Mouse (Mus musculus): ENCODE data around the gene Lmbr1. TPM values are rescaled to one million over a fixed set of nuclear protein-coding genes. Genes with fewer than 3 reads are reported as not detected.
"Not testable (repeated sequence)": the region's sequence is repeated elsewhere in the genome, so short reads cannot be mapped to it uniquely, and the experiment has no call there.

The Lmbr1 gene
- total RNA-seq (2015), result 2.2 TPM in 2 replicates
- 4.4 and 5.1 TPM in 2 replicates for total RNA-seq (2017)

DNA sequence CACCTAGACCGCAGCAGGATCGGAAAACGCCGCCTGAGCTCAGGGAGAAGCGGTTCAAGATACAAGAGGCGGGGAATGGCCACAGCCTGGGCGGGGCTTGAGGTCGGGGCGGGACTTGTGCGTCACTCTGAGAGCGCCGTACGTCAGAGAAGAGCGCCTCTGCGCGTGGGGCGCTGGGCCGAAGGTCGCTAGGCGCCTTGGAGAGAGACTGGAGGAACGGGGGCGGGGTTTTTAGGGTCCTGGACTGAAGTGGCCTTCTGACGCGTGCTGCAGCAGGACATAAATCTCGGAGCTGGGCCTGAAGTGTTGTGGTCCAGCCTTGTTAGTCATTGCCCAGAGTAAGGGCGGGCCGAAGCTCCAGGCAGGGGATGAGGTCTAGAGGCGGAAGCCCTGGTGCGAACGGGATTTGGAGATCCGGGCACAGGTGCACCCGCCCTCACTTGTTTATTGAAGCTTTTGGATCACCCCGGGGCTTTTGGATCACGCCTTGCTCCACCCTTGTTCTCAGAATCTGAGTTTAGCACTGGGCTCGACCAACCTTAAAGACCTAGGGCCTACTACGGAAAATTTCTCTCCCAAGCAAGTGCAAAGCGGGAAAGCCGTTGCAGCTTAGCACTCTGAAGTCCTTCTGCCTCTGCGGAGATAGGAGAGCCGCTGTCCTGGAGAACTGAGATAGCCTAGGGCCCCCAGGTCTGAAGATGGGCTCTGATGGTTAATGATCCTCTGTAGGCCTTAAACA, at the start of gene Lmbr1:
TSS of gene Lmbr1 (minus strand) at position 93 of the 739 bp plus-strand sequence.
- peak; percentile 97 for ATAC-seq (replicated peaks; ENCODE audit: poor library complexity)

DNA sequence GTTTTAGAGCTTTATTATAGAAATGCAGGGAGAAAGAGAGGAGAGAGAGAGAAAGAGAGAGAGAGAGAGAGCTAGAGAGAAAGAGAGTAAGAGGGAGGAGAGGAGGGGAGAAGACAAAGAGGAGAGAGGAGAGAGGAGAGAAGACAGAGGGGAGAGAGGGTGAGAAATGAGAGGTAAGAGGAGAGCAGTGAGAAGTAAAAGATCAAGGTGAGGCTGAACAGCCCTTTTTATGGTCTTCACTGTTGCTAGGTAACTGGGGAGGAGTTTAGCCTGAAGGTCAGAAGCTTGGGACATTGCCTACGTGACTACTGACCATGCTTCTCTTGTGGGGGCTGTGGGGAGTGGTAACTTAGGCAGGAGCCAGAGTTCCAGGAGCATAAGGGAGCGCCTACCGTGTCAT, 45.1 kb upstream of the Lmbr1 start:
- not testable (repeated sequence) for ATAC-seq (replicated peaks; ENCODE audit: poor library complexity)

DNA sequence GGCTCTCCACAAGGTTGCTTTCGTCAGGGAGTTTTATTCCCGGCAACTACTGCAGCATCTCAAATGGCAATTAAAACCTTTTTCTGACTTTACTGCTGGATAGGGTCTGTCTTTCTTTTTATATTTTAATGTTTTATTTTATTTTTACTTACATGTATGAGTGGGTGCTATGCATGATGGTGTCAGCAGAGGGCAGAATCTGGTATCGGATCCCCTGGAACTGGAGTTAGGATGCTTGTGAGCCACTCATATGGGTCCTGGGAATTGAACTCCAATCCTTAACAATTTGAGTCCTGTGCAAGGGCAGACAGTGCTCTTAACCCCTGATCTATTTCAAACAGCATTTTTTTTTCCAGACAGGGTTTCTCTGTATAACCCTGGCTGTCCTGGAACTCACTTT, 34.9 kb upstream of the Lmbr1 start:
- ATAC-seq (replicated peaks; ENCODE audit: poor library complexity), result no peak

GRCm38 (mm10) chr5:29410854-29411253, 32.7 kb upstream of the Lmbr1 start:
- no peak for ATAC-seq (replicated peaks; ENCODE audit: poor library complexity)

- ATAC-seq (replicated peaks; ENCODE audit: poor library complexity), result no peak
Observed at GRCm38 (mm10) chr5:29398427-29398826, 20.2 kb upstream of the Lmbr1 start.

DNA sequence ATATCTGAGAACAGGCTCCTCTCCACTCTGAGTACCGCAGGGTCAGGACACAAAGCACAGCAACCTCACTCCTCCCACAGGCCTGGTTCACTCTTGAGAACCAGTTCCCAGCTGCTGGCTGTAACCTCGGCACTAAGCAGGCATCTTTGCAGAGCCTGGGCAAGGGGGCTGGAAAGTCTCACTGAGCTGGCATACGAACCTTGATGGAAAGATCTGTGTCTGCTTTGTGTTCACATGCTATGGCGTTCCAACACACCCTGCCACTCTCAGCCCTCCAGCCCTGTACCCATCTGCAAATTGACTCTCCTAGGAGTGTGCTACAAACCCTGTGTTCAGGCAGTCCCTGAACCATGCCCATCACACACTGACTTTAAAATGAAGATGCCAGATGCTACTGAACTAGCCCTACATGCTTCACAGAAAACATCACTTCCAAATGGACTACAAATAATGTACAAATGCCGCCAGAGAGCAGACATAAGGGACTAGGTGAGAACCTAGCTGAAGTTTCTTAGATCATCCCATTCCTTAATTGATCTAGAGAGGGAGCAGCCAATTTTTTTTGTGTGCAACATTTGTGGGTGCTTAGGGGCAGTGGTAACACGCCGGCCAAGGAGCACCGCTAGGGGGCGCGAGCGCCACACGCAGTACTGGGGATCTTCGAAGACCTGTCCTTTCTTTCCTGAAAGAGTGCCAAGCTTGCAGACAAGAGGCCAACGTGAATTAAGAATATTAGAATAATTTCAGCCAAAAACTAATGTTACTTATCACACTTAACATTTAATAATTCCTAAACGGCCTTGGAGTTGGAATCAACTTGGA, 11.0 kb upstream of the Lmbr1 start:
- ATAC-seq (replicated peaks; ENCODE audit: poor library complexity), result peak; percentile 93

DNA sequence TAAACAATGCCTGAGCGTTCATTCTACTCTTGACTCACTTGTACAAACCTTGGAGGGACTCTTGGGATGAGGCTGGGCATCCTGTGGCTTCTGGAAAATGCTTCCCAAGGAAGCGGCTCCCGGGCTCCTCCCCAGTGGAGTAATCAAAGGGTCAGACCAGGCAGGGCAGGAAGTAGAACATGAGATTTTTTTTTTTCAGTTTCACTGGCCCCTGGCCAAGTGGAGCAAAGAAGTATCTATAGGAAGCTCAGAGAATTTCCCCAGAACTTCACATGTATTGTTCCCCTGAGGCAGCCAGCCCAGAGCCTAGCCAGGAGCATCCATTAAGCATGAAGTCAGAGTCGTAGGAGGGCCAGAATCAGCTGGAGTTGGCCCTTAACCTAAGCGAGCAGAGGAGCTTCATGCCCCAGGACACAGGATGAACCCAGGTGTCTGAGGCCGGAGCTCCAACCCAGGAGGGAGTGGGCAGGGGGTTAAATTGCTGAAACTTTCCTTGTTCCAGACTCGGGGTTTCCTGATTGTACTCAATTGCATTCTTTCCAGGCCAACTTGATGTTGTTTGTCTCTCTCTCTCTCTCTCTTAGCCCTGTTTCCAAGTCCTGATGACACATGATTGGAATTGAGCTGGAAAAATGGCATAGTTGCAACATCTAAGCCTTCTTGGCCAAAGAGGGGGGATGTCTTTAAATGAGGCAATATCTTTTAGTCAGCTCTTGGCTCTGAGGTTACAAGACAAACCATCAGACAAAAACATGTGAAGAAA, 10.2 kb upstream of the Lmbr1 start:
- no peak for ATAC-seq (replicated peaks; ENCODE audit: poor library complexity)

DNA sequence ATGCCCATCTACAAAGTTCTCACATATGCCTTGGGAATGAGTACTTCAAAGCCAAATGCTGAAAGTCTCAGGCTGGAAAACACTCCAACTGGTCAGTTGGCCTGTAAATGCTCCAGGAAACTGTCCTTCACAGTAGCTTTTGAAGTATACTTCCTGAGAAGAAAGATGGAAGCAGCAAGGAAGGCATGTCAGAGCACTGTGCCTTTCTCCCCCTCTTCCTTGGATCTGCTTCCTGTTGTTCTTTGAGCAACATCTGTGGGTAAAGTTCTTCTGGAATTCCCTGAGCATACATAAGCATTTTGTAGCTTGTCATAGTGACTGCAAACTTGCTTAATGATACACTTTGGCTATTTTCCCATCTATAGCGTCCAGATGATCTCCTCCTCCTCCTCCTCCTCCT, 9.4 kb upstream of the Lmbr1 start:
- no peak for ATAC-seq (replicated peaks; ENCODE audit: poor library complexity)

DNA sequence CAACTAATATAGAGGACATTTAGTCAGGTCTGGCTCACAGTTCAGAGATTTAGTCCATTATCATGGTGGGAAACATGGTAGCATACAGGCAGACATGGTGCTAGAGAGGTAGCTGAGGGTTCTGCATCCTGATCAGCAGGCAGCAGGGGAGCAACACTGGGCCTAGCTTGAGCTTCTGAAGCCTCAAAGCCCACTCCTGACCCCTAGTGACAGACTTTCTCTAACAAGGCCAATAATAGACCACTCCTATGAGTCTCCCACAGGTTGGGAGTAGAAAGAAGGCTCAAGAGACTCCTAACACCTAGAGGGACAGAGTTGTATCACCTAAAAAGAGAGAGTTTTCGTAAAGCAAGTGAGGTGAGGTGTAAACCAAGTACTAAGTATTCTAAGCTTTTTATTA, 4.6 kb upstream of the Lmbr1 start:
- no peak for ATAC-seq (replicated peaks; ENCODE audit: poor library complexity)

GRCm38 (mm10) chr5:29380091-29380490, 1.9 kb upstream of the Lmbr1 start:
- ATAC-seq (replicated peaks; ENCODE audit: poor library complexity), result no peak

DNA sequence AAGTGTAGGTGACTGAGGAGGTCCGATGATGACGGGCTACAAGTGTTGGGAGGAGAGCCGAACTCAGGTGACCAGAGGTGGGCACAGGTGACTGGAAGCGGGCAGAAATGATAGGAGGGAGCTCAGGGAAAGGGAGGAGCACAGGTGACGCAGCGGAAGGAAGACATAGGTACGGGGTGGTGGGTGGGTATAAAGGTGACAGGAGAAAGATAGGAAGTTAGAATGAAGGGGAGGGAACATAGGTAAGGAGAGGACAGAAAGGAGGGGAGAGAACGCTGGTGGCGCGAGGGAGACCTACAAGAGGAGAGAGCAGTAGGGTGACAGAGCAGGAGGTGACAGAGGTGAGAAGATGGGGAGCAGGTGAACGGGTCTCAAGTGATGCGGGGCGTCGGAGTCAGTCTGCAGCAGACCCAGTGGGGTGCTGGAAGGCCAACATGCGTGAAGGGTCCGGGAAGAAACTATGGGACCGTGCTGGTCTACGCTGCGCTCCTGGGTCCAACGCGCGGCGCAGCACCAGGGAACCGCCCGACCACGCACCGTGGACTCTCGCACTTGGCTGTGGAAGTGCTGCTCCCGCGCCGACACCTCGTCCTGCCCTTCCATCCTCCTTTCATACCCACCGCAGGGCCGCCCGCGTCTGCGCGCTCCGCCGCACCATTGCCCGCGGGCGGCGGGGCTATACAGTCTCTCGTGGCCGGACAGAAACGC, 446 bp downstream of the Lmbr1 start:
- ATAC-seq (replicated peaks; ENCODE audit: poor library complexity), result peak; percentile 48

GRCm38 (mm10) chr5:29363511-29363910, 14.7 kb downstream of the Lmbr1 start:
- no peak for ATAC-seq (replicated peaks; ENCODE audit: poor library complexity)

DNA sequence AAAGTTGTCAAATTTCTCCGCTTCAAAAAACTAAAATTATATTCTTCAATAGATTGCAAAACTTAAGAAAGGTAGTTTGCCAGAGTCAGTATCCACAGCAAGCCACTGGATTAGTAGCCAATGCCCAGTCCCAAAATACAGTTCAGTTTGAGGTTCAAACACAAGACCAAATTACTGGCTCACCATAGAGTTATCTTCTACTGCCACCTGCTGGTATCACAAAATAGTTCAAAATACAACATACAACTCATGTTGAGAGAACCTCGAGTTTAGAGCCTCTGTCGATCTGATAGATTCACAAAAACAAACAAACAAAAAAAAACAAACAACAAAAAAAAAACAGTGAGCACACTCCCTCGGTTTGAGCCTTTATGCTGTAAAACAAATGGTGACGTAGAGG, 42.4 kb downstream of the Lmbr1 start:
- ATAC-seq (replicated peaks; ENCODE audit: poor library complexity), result peak; percentile 61; the same call in 1 of the 2 replicates

DNA sequence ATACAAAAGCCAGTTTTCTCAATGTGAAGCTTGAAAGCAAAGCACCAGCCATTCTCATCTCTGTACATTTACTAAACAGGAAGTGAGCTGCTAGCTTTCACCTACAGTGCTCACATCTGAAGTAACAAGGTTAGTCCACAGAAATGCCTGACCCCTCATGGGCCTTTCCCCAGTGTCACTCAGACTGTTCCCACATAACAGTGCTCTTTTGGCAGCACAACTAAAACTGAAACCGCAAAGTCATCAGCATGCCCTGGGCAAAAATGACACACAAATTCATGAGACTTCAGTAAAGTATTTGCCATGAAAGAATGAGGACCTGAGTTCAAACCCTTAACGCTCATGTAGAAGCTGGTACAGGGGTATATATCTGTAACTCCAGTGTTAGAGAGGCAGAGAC, 55.7 kb downstream of the Lmbr1 start:
- no peak for ATAC-seq (replicated peaks; ENCODE audit: poor library complexity)

GRCm38 (mm10) chr5:29309191-29309590, 69.0 kb downstream of the Lmbr1 start:
- 0 out of 2 replicates have a peak, but pooled peaks have one; percentile 39 for ATAC-seq (replicated peaks; ENCODE audit: poor library complexity)

GRCm38 (mm10) chr5:29293194-29293593, 85.0 kb downstream of the Lmbr1 start:
- ATAC-seq (replicated peaks; ENCODE audit: poor library complexity), result peak; percentile 91

- peak; percentile 61 for ATAC-seq (replicated peaks; ENCODE audit: poor library complexity)
Observed at GRCm38 (mm10) chr5:29290110-29290509, 88.1 kb downstream of the Lmbr1 start.

GRCm38 (mm10) chr5:29289703-29290102, 88.5 kb downstream of the Lmbr1 start:
- peak; percentile 69 for ATAC-seq (replicated peaks; ENCODE audit: poor library complexity)

DNA sequence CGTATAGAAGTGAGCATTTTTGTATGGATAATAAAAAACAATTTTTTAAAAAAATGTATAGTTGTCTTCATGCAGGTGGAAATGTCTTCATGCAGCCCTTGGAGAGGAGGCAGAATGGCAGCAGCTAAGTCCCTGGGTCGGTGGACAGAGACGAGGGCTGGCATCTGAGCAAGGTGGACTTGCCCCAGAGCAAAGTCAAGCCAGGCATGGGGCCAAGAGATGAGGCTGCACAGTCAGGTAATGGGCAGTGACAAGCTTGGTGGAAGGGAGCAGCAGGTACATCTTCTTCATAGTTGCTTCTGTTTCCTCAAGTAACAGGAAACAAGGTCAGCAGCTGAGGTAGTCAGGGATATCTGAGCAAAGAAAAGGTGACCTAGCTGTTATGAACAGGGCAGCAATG, 97.1 kb downstream of the Lmbr1 start:
- ATAC-seq (replicated peaks; ENCODE audit: poor library complexity), result no peak

- ATAC-seq (replicated peaks; ENCODE audit: poor library complexity), result no peak
Observed at GRCm38 (mm10) chr5:29274746-29275145, 103.4 kb downstream of the Lmbr1 start.

DNA sequence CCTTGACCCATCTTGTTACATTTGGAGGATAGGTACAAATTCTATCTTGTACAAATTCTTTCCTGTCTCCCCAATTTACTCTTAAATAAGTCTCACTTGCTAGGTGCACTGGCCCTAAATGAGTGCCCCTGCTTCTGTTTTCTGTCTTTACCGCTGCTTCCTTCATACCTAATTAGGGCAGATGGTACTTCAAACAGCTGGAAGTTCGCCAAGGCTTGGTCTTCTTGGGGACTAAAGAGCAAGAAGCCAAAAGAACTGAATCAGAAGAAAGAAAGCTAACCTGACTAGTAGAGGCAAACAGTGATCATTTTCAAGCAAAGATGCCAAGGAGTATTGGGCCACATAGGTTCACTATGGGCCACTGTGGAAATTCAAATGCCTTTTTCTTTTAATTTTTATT, 104.8 kb downstream of the Lmbr1 start:
- ATAC-seq (replicated peaks; ENCODE audit: poor library complexity), result no peak
